Mouse (Mus musculus): ENCODE measurements around the gene Rpl26.
"Not testable (repeated sequence)": the region's sequence is repeated elsewhere in the genome, so short reads cannot be mapped to it uniquely, and the experiment has no call there.

Rpl26 gene

DNA sequence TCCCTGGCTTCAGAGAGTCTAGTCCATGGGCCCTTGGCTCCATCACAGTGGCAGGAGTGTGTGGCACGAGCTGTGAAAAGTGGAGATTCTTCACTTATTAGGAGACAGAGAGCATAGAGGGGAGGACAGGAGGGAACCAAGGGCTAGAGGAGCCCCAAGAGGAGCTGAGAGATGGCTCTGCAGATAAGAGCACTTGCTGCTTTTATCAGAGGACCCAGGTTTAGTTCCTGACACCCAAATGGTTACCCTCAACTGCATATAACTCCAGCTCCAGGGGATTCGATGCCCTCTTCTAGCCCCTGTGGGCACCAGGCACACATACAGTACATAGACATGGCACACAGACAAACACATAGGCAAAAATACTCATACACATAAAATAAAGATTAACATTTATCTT is 23.4 kb downstream of the Rpl26 start:
- no peak for DNase-seq

DNA sequence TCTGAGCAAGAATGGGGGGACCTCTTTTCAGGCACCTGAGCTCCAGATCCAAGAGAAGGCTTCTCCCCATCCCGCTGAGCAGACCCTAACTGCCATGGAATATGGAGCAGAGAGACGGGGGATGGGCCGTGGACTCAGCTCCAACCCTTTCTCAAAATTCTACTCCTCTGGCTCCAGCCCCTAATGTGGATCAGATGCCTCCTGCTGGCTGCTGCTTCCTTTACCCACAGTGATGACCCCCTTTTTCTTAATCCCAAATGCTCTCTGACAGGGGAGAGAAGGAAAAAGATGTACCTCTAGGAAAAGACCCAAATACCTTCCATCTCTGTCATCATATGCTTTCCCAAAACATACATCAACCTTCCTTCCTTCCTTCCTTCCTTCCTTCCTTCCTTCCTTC is 25.6 kb downstream of the Rpl26 start, which contains the start of gene Odf4:
Gene Odf4, minus strand, starts transcription at position 101 of the 400 bp plus-strand sequence.
- no peak for DNase-seq

DNA sequence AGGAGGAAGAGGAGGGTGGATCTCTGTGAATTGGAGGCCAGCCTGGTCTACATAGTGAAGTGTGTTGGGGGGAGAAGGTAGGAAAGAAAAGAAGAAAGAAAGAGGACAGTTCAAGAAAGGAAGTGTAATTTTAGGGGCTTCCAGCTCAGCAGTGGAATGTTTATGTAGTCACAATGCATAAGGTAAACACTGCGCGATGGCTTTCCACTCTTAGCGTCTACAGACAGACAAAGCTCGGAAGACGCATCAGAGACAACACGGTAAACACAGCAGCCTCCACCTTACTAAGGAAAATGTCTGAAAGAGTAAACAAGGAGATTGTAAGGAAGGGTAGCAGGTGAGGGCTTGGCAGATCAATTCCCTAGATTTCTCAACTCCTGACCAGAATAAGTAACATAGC is 28.6 kb downstream of the Rpl26 start:
- DNase-seq: no peak

DNA sequence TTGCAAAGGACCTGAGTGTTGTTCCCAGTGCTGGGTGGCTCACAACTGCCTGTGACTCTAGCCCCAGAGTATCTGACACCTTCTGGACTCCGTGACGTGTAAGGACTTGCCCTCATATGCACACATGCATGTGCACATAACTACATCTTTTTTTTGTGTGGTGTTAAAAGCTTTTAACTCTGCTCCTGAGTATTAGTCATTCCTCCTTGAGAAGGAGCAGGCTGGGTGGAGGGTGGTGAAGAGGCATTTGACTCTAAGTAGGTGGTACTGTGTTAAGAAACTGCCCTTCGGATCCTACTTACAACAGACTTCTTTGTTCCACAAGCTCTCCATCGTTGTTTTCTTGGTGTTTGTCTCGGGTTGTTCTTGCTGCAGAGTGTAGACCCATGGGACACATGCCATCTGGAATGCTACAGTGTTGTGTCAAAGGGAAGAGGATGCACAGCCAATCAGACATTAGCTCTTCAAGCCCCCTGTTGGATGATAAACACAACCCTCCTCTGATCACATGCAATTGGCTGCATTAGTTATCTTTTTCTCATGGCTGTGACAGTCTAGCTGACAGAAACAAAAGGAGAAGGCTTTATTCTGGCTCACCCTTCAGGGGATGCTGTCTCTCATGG is 32.6 kb downstream of the Rpl26 start:
- DNase-seq: no peak

DNA sequence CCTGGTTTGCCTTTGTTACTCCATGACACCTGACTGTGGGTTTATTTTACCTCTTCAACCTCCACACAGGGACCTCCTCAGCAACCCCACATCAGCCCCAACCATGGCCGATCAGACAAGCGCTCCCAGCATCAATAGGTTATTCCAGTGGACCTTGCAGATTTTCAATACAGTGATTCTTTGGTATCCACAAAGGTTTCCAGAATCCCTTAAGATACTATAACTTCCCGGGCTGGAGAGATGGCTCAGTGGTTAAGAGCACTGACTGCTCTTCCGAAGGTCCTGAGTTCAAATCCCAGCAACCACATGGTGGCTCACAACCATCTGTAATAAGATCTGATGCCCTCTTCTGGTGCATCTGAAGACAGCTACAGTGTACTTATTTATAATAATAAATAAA is 35.6 kb downstream of the Rpl26 start:
- DNase-seq: not testable (repeated sequence)

DNA sequence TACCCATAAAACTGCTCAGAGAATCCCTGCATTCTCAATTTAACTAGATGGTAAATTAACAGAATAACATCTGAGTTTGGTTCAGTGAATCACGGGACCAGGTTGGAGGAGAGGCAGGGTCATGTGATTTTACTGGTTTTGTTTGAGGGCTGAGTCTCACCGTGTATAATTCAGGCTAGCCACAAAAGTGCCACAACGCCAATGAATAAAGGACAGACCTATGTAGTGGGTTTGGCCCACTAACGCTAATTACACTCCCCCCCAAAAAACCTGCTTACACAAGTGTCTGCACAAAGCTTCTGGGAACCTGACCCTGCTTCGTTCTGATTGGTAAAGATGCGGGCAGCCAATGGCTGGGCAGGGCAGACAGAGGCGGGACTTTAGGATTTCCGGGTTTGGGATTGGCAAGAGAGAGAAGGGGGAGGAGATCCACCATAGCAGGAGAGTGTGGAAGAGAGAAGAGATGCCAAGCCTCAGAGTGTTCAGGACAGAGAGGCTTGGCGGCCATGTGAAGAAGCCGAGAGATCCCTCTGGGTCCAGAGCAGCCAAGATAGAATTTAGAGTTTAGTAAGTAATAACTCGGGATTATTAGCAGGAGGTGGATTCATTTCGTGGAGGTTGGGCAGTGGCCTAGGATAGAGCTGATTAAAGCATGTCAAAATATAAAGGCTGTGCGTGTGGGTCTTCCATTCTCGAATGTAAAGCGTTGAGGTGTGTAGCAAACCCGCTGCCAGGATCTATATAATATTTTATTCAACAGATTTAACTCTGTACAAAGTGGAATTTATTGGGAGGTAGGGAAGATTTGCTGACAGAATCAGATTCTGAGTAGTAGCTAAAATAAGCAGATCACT is 38.3 kb downstream of the Rpl26 start:
- DNase-seq: peak; percentile 95

DNA sequence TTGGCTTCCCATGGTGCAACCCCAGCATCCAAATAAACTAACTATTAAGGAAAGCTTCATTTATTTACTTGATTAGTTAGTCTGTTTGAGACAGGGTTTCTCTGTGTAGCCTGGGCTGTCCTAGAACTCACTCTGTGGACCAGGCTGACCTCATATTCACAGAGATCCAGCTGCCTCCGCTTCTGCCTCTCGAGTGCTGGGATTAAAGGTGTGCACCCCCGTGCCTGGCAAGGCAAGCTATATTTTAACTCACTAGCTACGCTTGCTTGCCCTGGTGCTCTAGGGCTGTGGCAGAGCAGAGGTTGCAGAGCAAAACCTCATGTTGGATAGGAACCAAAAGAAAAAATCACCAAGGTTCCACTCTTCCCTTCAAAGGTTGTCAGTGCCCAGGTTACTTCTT is 39.1 kb downstream of the Rpl26 start:
- DNase-seq: no peak

DNA sequence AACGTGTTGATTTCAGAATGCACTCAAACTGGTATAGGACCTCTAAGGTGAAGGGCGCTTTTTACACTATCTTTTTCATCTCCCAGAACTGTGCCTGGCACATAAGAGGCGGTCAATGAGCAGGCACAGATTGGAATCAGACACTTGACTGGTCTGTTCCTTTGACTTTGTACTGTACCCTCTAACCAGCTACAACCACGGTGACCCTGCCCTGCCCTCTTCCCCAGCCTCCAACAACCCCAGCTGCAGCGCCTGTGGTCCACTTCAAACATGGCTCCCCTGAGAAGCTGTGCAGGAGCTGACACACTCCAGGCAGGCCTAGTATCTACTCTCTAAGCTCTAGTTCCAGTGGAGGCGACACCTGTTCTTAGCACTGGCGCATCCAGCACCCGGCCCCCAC is 41.3 kb downstream of the Rpl26 start:
- no peak for DNase-seq

DNA sequence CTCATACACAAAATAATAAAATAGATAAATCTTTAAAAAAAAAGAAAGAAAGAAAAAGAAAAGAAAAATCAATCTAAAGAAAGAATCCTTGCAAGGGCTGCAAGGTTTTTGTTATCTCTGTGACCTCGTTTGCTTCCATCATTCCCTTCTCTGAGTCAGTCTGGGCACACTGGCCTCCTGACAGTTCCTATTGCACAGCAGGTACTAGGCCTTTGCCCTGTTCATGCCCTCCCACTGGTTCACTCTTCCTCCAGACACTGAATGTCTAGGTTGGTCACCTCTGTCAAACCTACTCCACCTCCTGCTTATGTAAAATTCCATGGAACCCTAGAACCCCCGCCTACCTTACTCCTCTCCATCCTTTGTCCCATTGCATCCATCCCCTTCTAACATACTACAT is 43.9 kb downstream of the Rpl26 start:
- DNase-seq: no peak

DNA sequence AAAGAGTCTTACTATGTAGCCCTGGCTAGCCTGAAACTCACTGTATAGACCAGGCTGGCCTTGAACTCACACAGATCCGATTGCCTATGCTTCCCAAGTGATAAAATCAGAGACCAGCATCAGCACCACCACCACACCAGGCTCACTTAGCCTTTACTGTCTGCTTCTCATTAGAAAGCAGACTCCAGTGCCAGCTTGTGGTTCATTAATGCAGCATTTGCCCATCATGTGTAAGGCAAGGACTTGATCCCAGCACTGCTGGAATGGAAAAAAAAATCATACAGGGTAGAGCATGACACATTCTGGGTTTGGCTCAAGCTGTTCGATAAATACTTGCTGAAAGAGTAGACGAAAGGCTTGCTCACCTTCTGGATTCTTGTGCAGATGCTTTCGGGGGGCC is 44.6 kb downstream of the Rpl26 start:
- no peak for DNase-seq

DNA sequence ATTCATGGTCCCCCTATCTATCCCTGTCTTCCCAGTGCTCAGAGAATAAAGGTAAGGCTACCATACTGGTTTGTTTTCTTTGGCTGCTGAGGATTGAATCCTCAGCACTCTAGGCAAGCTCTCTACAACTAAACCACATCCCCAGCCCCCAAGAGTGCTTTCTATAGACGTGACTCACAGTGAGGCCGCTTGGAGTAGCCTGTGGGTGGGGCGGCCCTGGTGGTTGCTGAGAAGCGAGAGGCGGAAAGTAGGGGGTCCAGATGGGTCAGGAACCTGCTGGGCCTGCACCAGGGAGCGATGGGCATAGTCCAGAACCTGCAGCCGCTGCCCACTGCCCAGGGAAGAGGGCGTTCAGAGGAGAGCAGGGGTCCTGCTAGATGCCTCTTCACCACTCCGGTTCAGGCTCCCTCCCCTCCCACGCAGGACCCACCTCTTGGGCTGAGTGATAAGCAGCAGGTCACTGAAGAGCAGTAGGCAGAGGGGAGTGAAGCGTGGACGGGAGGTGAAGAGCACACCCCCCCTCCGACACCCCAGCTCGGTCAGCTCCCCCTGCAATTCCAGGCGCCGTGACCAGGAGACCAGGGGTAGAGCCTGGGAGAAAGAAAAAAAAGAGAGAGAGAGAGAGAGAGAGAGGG is 45.5 kb downstream of the Rpl26 start:
- DNase-seq: no peak

DNA sequence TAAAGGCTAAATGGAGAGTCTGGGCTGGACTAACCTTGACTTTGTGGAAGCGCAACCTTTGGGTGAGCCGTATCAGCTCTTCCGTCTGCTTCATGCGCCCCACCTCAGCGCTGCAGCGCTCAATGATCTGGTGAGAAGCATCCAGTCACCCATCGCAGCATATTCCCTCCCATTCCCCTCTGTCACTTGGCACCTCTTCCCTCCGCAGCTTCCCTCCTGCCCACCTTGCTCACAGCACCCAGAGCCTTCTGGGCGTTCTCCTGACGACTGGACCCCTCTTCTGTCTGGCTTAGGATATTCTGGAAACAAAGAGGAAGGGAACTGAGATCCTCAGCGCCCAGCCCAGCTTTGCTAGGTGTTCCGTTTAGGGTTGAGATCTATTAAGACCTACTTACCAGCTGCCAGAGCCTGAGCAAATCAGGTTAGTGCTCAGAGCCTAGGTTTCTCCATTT is 46.2 kb downstream of the Rpl26 start:
- DNase-seq: no peak

DNA sequence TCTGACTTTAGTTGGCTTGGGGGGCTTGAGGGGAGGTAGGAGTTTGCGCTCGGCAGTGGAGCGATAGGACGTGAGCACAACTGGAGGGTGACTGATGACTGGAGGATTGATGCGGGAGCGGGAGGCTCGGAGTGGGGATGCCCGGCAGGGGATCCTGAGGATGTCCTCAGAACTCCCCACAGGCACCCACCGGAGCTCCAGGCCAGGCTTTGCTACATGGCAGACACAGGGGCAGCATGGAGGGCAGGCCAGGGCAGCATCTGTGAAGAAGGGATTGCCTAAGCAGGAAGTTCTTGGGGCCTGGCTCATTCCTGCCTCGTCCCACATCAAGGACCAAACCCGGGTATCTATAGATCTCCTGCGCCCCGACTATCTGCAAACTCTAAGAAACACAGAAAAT is 52.5 kb downstream of the Rpl26 start:
- DNase-seq: no peak

DNA sequence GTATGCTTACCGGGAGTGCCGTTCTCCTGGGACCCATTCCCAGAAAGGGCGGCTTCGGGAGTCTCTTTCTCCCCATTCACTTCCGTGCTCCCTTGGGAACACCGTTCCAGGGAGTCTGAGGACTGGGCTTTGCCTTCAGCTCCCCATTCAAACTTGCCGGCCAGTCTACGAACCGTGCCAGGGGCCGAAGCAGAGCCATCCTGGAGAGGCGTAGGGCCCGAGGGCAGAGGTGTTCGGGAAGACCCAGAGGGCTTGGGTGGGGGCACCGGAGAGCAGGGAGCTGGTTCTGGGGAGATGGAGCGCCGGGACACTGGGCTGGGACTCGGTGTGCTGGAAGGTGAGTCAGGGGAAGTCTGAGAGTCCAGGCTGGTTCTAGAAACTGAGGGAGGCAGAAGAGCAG is 53.0 kb downstream of the Rpl26 start:
- DNase-seq: no peak

DNA sequence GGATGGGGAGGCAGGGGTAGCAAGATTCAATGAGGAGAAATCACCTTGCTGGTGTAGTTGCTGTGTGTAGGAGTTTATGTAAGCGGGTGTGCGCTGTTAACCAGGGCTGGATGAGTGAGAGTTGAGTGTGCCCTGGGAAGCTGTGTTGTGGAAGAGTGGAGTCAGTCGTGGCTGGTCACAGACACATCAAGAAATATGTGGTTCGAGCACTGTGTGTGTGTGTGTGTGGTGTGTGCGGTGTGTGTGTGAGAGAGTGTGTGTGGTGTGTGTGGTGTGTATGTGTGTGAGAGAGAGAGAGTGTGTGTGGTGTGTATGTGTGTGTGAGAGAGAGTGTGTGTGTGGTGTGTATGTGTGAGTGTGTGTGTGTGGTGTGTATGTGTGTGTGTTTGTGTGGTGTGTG is 54.1 kb downstream of the Rpl26 start:
- DNase-seq: no peak

DNA sequence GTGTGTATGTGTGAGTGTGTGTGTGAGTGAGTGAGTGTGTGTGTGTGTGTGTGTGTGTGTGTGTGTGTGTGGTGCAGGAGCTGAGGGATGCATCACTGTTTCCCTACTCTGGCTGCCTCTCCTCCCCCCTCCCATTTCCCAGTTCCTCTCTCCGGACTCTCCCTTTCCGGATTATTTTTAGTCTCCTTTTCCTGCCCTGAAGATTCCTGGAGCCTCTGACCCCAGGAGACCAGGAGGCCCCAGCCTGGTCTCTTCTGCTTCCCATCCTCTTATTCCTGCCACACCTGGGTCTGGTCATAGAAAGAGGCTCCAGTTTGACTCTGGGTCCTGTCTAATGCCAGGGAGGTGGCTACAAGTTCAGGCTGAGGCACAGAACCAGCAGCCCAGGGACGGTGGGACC is 54.7 kb downstream of the Rpl26 start:
- peak; percentile 65 for DNase-seq
